In the genomic region with DNA sequence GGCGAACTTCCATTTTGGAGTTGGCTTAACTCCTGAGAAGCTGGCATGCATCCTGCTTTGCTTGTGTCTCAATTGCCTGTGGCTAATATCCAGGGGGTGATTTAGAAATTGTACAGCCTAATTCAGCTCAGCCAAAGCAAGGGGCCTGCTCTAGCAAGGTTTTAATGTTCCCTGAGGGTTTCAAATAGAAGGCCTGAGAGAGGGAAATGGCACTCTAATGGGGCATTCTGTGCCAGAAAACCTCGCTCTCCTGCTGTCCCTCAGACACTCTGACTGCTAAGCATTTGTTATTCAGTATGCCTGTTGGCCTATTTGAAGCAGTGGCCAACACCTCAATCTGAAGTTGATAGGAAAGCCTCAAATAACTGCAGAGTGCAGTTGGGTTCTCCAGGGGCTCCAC, we compare ENCODE assay signal across 11 mouse cellular contexts.
DNase-seq lines count a peak whose midpoint lies in the region; ATAC-seq lines count a peak whose summit lies in the region.
"Had no signal": no experiment of that assay in that cellular context is flagged by ENCODE, and none has a peak within 500 bp of the region (broad histone marks: within the 10 kb centered on the region; RNA-seq: fewer than 3 reads in every experiment).

No protein-coding gene starts in this region.

- H3K27me3 ChIP-seq in forebrain, embryonic 13.5 days: no peaks in the 10 kb centered on the region
- no peaks in the 10 kb centered on the region for H3K27me3 ChIP-seq in forebrain, embryonic 11.5 days (ENCODE audit: control insufficient read depth, insufficient read depth, low read length)
- no peaks in the 10 kb centered on the region for H3K27me3 ChIP-seq in neural tube, embryonic 13.5 days
- no peaks in the 10 kb centered on the region for H3K27me3 ChIP-seq in intestine, embryonic 16.5 days (replicated peaks; ENCODE audit: control insufficient read depth, insufficient read depth, low read length)
- H3K27me3 ChIP-seq in heart, embryonic 10.5 days (ENCODE audit: insufficient read depth, poor library complexity, severe bottlenecking): no peaks in the 10 kb centered on the region
- H3K27me3 ChIP-seq: embryonic facial prominence, embryonic 12.5 days had no signal

- no peak for DNase-seq in forebrain, embryonic 11.5 days (ENCODE audit: low spot score)
- no peak for DNase-seq in neural tube, embryonic 10.5 days (ENCODE audit: extremely low spot score, low spot score)
- DNase-seq in layer of hippocampus, postnatal 14 days (ENCODE audit: low spot score in 2 of 2): peak; percentile 29 to 80
- no peak for DNase-seq in yolk sac, embryonic 10.5 days (ENCODE audit: low spot score)
- no peak for DNase-seq in heart, embryonic 10.5 days (ENCODE audit: low spot score)
- DNase-seq: B cell, adult 2 months; gastrocnemius, postnatal 14 days had no signal

- peak; percentile 63; the same call in 1 of the 2 replicates for ATAC-seq in forebrain, embryonic 13.5 days
- no peak for ATAC-seq in forebrain, embryonic 11.5 days (replicated peaks; ENCODE audit: low FRiP score)
- ATAC-seq in neural tube, embryonic 13.5 days (ENCODE audit: low read depth): peak; percentile 40; the same call in 1 of the 2 replicates
- ATAC-seq in intestine, embryonic 16.5 days: no peak

- H3K4me2 ChIP-seq in forebrain, embryonic 13.5 days: no peak overlapping the region
- H3K4me2 ChIP-seq in forebrain, embryonic 11.5 days (ENCODE audit: low read depth, low read length, severe bottlenecking): no peak overlapping the region
- no peak overlapping the region for H3K4me2 ChIP-seq in neural tube, embryonic 13.5 days
- no peak overlapping the region for H3K4me2 ChIP-seq in intestine, embryonic 16.5 days (ENCODE audit: low read depth, low read length)
- H3K4me2 ChIP-seq: embryonic facial prominence, embryonic 12.5 days had no signal

- H3K4me1 ChIP-seq in forebrain, embryonic 13.5 days: no peaks in the 10 kb centered on the region
- H3K4me1 ChIP-seq in forebrain, embryonic 11.5 days (replicated peaks; ENCODE audit: control insufficient read depth, insufficient read depth, low read length): no peaks in the 10 kb centered on the region
- H3K4me1 ChIP-seq in neural tube, embryonic 13.5 days (replicated peaks): 0 out of 2 replicates have a peak, but pooled peaks cover 7% of the 10 kb centered on the region
- H3K4me1 ChIP-seq in intestine, embryonic 16.5 days (ENCODE audit: control insufficient read depth, insufficient read depth, low read length): no peaks in the 10 kb centered on the region
- H3K4me1 ChIP-seq in heart, embryonic 10.5 days: no peaks in the 10 kb centered on the region
- H3K4me1 ChIP-seq: embryonic facial prominence, embryonic 12.5 days had no signal

- H3K36me3 ChIP-seq in forebrain, embryonic 13.5 days (ENCODE audit: poor library complexity, severe bottlenecking): no peaks in the 10 kb centered on the region
- H3K36me3 ChIP-seq in forebrain, embryonic 11.5 days (ENCODE audit: control insufficient read depth, insufficient read depth, low read length): no peaks in the 10 kb centered on the region
- no peaks in the 10 kb centered on the region for H3K36me3 ChIP-seq in neural tube, embryonic 13.5 days
- H3K36me3 ChIP-seq in intestine, embryonic 16.5 days (ENCODE audit: control insufficient read depth, insufficient read depth, low read length): no peaks in the 10 kb centered on the region
- no peaks in the 10 kb centered on the region for H3K36me3 ChIP-seq in heart, embryonic 10.5 days
- H3K36me3 ChIP-seq: embryonic facial prominence, embryonic 12.5 days had no signal

- H3K9ac ChIP-seq in forebrain, embryonic 13.5 days: no peak overlapping the region
- no peak overlapping the region for H3K9ac ChIP-seq in forebrain, embryonic 11.5 days (ENCODE audit: low read length)
- H3K9ac ChIP-seq in neural tube, embryonic 13.5 days: no peak overlapping the region
- no peak overlapping the region for H3K9ac ChIP-seq in intestine, embryonic 16.5 days (ENCODE audit: low read depth, low read length)
- H3K9ac ChIP-seq: embryonic facial prominence, embryonic 12.5 days had no signal

- no peak overlapping the region for H3K27ac ChIP-seq in forebrain, embryonic 13.5 days
- H3K27ac ChIP-seq in forebrain, embryonic 11.5 days (ENCODE audit: low read depth, low read length): no peak overlapping the region
- H3K27ac ChIP-seq in neural tube, embryonic 13.5 days (replicated peaks): no peak overlapping the region
- no peak overlapping the region for H3K27ac ChIP-seq in intestine, embryonic 16.5 days (ENCODE audit: low read length)
- H3K27ac ChIP-seq in heart, embryonic 10.5 days: no peak overlapping the region
- H3K27ac ChIP-seq: embryonic facial prominence, embryonic 12.5 days had no signal

- 60% methylated on average over 2 of the region's 2 CpGs for WGBS in forebrain, embryonic 13.5 days
- WGBS in forebrain, embryonic 11.5 days: 75% methylated on average over 2 of the region's 2 CpGs
- WGBS in neural tube, embryonic 13.5 days: 47% methylated on average over 2 of the region's 2 CpGs
- 70% methylated on average over 2 of the region's 2 CpGs for WGBS in intestine, embryonic 16.5 days
- WGBS in heart, embryonic 10.5 days: 81% methylated on average over 2 of the region's 2 CpGs

- no peak overlapping the region for H3K4me3 ChIP-seq in forebrain, embryonic 13.5 days
- no peak overlapping the region for H3K4me3 ChIP-seq in forebrain, embryonic 11.5 days (ENCODE audit: low read depth, low read length)
- H3K4me3 ChIP-seq in neural tube, embryonic 13.5 days: no peak overlapping the region
- H3K4me3 ChIP-seq in intestine, embryonic 16.5 days (ENCODE audit: low read length): no peak overlapping the region
- H3K4me3 ChIP-seq in heart, embryonic 10.5 days: no peak overlapping the region
- H3K4me3 ChIP-seq: embryonic facial prominence, embryonic 12.5 days had no signal

- no peaks in the 10 kb centered on the region for H3K9me3 ChIP-seq in forebrain, embryonic 13.5 days (replicated peaks)
- no peaks in the 10 kb centered on the region for H3K9me3 ChIP-seq in forebrain, embryonic 11.5 days (ENCODE audit: control insufficient read depth, low read length)
- no peaks in the 10 kb centered on the region for H3K9me3 ChIP-seq in neural tube, embryonic 13.5 days
- no peaks in the 10 kb centered on the region for H3K9me3 ChIP-seq in intestine, embryonic 16.5 days (ENCODE audit: control insufficient read depth, low read length)
- no peaks in the 10 kb centered on the region for H3K9me3 ChIP-seq in heart, embryonic 10.5 days
- H3K9me3 ChIP-seq: embryonic facial prominence, embryonic 12.5 days had no signal

Comparison
In these comparisons a context has a peak if more than half of its experiments do, and no peak if none do; other contexts are left out.
1. ATAC-seq: peak in forebrain, embryonic 13.5 days (single experiment) and neural tube, embryonic 13.5 days (single experiment); none in forebrain, embryonic 11.5 days (single experiment) and intestine, embryonic 16.5 days (single experiment).
2. DNase-seq: peak in layer of hippocampus, postnatal 14 days (2 of 2); none in forebrain, embryonic 11.5 days (single experiment), neural tube, embryonic 10.5 days (single experiment), yolk sac, embryonic 10.5 days (single experiment) and heart, embryonic 10.5 days (single experiment).